Mouse (Mus musculus): ENCODE results near the gene Haus4.

Gene Haus4

GRCm38 (mm10) chr14:54572790-54573736 is 18.6 kb upstream of the Haus4 start:
- in situ Hi-C loops (cut with MboI) = no loop called here

- in situ Hi-C loops (cut with MboI) = no loop called here
Measured at GRCm38 (mm10) chr14:54572122-54572521, 17.7 kb upstream of the Haus4 start.

GRCm38 (mm10) chr14:54569451-54570392 is 15.3 kb upstream of the Haus4 start:
- in situ Hi-C loops (cut with MboI) = no loop called here

- in situ Hi-C loops (cut with MboI) = no loop called here
Measured at GRCm38 (mm10) chr14:54568694-54569414, 14.4 kb upstream of the Haus4 start.

GRCm38 (mm10) chr14:54560527-54561242 is 6.3 kb upstream of the Haus4 start:
- in situ Hi-C loops (cut with MboI) = no loop called here

GRCm38 (mm10) chr14:54557330-54557729 is 2.9 kb upstream of the Haus4 start:
- in situ Hi-C loops (cut with MboI) = no loop called here

- in situ Hi-C loops (cut with MboI) = no loop called here
Measured at GRCm38 (mm10) chr14:54553454-54553974, 902 bp downstream of the Haus4 start.

- in situ Hi-C loops (cut with MboI) = no loop called here
Measured at GRCm38 (mm10) chr14:54544703-54545102, 9.7 kb downstream of the Haus4 start.

GRCm38 (mm10) chr14:54540771-54541170 is 13.6 kb downstream of the Haus4 start:
- in situ Hi-C loops (cut with MboI) = no loop called here

- in situ Hi-C loops (cut with MboI) = no loop called here
Measured at GRCm38 (mm10) chr14:54538580-54538979, 15.8 kb downstream of the Haus4 start.

- in situ Hi-C loops (cut with MboI) = no loop called here
Measured at GRCm38 (mm10) chr14:54528446-54529111, 25.8 kb downstream of the Haus4 start.

GRCm38 (mm10) chr14:54528007-54528393 is 26.4 kb downstream of the Haus4 start:
- in situ Hi-C loops (cut with MboI) = no loop called here

GRCm38 (mm10) chr14:54527227-54528006 is 27.0 kb downstream of the Haus4 start:
- in situ Hi-C loops (cut with MboI) = no loop called here

GRCm38 (mm10) chr14:54523600-54523999 is 30.8 kb downstream of the Haus4 start:
- in situ Hi-C loops (cut with MboI) = no loop called here

GRCm38 (mm10) chr14:54516710-54517310 is 37.6 kb downstream of the Haus4 start:
- in situ Hi-C loops (cut with MboI) = no loop called here

GRCm38 (mm10) chr14:54509774-54510173 is 44.6 kb downstream of the Haus4 start:
- in situ Hi-C loops (cut with MboI) = no loop called here

- in situ Hi-C loops (cut with MboI) = no loop called here
Measured at GRCm38 (mm10) chr14:54503092-54503491, 51.3 kb downstream of the Haus4 start.

- in situ Hi-C loops (cut with MboI) = no loop called here
Measured at GRCm38 (mm10) chr14:54501365-54501764, 53.1 kb downstream of the Haus4 start.

GRCm38 (mm10) chr14:54499330-54499729 is 55.1 kb downstream of the Haus4 start:
- in situ Hi-C loops (cut with MboI) = no loop called here

All from mature B cell (primary cell).